Mouse (Mus musculus) G1E (cell line): ENCODE results near the gene Gm26992. TPM values are rescaled to one million over a fixed set of nuclear protein-coding genes. Genes with fewer than 3 reads are reported as not detected.

Experiments used
- ATAC-seq: 2 replicates; pipeline ENCODE4 v1.8.0; 2016; ENCODE audit warnings: mild to moderate bottlenecking; ENCODE audit not compliant: insufficient number of reproducible peaks, poor library complexity, low FRiP score, severe bottlenecking; ENCODE audit errors: extremely low read depth
- DNase-seq: peaks from one replicate; pipeline ENCODE4 v3.0.0; 2012; ENCODE audit warnings: low spot score
- H3K27me3 ChIP-seq: 2 replicates; pipeline ENCODE4 v1.6.1; 2012; ENCODE audit warnings: mild to moderate bottlenecking, low read length, inconsistent platforms; ENCODE audit not compliant: insufficient read depth
- H3K36me3 ChIP-seq: replicated peaks from 2 replicates; pipeline ENCODE3; 2012; ENCODE audit warnings: mild to moderate bottlenecking, inconsistent platforms
- H3K4me1 ChIP-seq: 2 replicates; pipeline ENCODE4 v1.6.1; 2012; ENCODE audit warnings: low read depth, low read length, inconsistent platforms, mixed read lengths; ENCODE audit not compliant: insufficient read depth
- H3K4me3 ChIP-seq: 2 replicates; pipeline ENCODE4 v1.5.1; 2012; ENCODE audit warnings: low read depth, mild to moderate bottlenecking, inconsistent platforms, low read length, moderate library complexity, mixed read lengths
- H3K9me3 ChIP-seq: replicated peaks from 2 replicates; pipeline ENCODE4 v1.6.1; 2012; ENCODE audit warnings: inconsistent platforms
- CTCF ChIP-seq: IDR thresholded peaks from 2 replicates; pipeline ENCODE4 v1.5.1; 2012; ENCODE audit warnings: low read depth, low read length, inconsistent platforms, mixed read lengths
- GATA1 ChIP-seq: IDR thresholded peaks from 2 replicates; pipeline ENCODE4 v1.6.1; 2012; ENCODE audit warnings: borderline replicate concordance, low read length, inconsistent platforms, mixed read lengths
- GATA2 ChIP-seq: IDR thresholded peaks from 2 replicates; pipeline ENCODE4 v1.6.1; 2012; ENCODE audit warnings: low read depth, low read length, inconsistent platforms, borderline replicate concordance
- POLR2AphosphoS5 ChIP-seq: IDR thresholded peaks from 2 replicates; pipeline ENCODE4 v1.6.1; 2012; ENCODE audit warnings: low read depth, low read length, inconsistent platforms; ENCODE audit not compliant: insufficient replicate concordance
- TAL1 ChIP-seq: conservative IDR thresholded peaks from 2 replicates; pipeline ENCODE4 v1.6.1; 2012; ENCODE audit warnings: low read depth, low read length, inconsistent platforms, mixed read lengths
- polyA plus RNA-seq: library from polyadenylated mRNA; stranded (reverse); fragments of >175 nt; gene quantifications from 2 replicates; pipeline ENCODE4 v1.2.3, GENCODE M21; 2012
- total RNA-seq, 2 experiments: library from RNA; stranded (forward) in 1 of 2; stranded (reverse) in 1 of 2; fragments of 200-1000 nt in 1 of 2; fragments of >200 nt in 1 of 2; fragmentation: Nextera tagmentation in 1 of 2; gene quantifications; 2 replicates each; pipeline ENCODE4 v1.2.3; 2014 to 2017

Gene Gm26992
- total and polyA plus RNA-seq, 3 experiments = 22.7 TPM; not detected in 2

DNA sequence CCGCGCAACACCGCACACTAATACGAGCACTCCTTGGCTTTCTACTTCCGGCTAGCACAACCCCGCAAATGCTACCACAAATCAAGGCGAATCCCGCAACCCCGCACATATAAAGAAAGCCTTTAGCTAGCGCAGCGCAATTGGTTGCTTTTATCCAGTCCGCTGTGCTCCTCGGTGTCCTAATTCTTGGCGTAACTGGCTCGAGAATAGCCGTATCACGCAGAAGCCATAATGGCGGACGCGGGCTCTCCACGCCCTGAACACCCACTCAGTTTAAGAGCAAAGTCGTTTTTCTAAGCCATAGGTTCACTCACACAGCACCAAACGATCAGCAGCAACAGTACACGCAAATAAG is 60.3 kb downstream of the Gm26992 start:
- ATAC-seq = no peak
- peaks cover 15% of the 10 kb centered on the region for H3K9me3 ChIP-seq

DNA sequence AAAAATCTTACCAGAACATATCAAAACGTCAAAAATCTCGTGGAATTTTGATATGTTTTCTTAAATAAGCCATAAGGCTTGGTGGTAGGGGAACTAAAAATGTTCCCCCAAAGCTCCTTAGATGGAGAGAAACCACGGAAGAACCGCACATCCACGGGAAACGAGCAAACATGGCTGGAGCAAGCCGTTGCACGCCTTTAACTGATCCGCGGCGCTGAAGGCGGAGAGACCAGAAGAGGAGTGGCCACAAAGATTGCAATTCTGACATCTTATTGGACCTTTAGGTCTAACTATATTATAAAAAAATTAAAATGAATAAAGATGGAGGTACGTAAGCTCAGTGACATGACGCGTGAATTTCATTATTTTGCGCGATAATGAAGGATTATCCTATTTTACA is 61.2 kb downstream of the Gm26992 start:
- no peak overlapping the region for H3K4me3 ChIP-seq
- H3K36me3 ChIP-seq = peaks cover 41% of the 10 kb centered on the region
- H3K9me3 ChIP-seq = peaks cover 15% of the 10 kb centered on the region
- no peaks in the 10 kb centered on the region for H3K4me1 ChIP-seq
- TF ChIP-seq GATA2 (no peak), CTCF (no peak), TAL1 (no peak), GATA1 (no peak), POLR2AphosphoS5 (no peak)
- ATAC-seq (no peak), DNase-seq (no peak)
- H3K27me3 ChIP-seq = no peaks in the 10 kb centered on the region

More for the DNA sequence above, 60.3 kb downstream of the Gm26992 start:
- no peak overlapping the region; the same call in 1 of the 2 replicates for H3K4me3 ChIP-seq
- TF ChIP-seq TAL1 (no peak), GATA1 (no peak), GATA2 (no peak), CTCF (no peak), POLR2AphosphoS5 (no peak)
- no peaks in the 10 kb centered on the region for H3K4me1 ChIP-seq
- H3K36me3 ChIP-seq = peaks cover 49% of the 10 kb centered on the region
- no peak for DNase-seq
- no peaks in the 10 kb centered on the region for H3K27me3 ChIP-seq

- Histone ChIP-seq H3K27me3 (no peaks in the 10 kb centered on the region), H3K4me3 (no peak overlapping the region), H3K4me1 (no peaks in the 10 kb centered on the region), H3K9me3 (peaks cover 15% of the 10 kb centered on the region), H3K36me3 (peaks cover 39% of the 10 kb centered on the region)
- no peak for DNase-seq
- ATAC-seq = no peak
- no peak for TF ChIP-seq CTCF
- TF ChIP-seq TAL1 = no peak
- no peak for TF ChIP-seq GATA1
- TF ChIP-seq POLR2AphosphoS5 = no peak
- no peak for TF ChIP-seq GATA2
These were observed 62.2 kb downstream of the Gm26992 start for GRCm38 (mm10) chrX:103484050-103484449.

DNA sequence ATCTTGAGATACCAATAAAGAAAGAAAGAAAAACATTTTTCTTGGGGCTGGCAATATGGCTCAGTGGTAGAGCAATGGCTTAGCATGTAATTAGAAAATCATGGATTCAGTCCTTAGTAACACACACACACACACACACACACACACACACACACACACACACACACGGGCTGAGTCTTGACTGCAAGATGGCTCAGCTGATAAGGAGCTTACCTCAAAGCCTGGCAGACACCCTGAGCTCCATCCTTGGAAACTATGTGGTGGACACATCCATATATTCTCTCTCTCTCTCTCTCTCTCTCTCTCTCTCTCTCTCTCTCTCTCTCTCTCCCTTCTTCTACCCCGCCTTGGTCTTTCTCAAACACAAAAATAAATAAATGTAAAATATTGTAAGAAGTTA is 69.0 kb downstream of the Gm26992 start:
- Histone ChIP-seq H3K4me3 (no peak overlapping the region), H3K27me3 (no peaks in the 10 kb centered on the region), H3K36me3 (no peaks in the 10 kb centered on the region), H3K4me1 (no peaks in the 10 kb centered on the region), H3K9me3 (peaks cover 2% of the 10 kb centered on the region; the same call in 1 of the 2 replicates)
- ATAC-seq (no peak), DNase-seq (no peak)
- TF ChIP-seq GATA2 (no peak), GATA1 (no peak), CTCF (no peak), POLR2AphosphoS5 (no peak), TAL1 (no peak)

- ATAC-seq (no peak), DNase-seq (no peak)
- no peaks in the 10 kb centered on the region for H3K4me1 ChIP-seq
- H3K4me3 ChIP-seq = no peak overlapping the region
- peaks cover 2% of the 10 kb centered on the region; the same call in 1 of the 2 replicates for H3K9me3 ChIP-seq
- TF ChIP-seq POLR2AphosphoS5 = no peak
- no peak for TF ChIP-seq GATA2
- TF ChIP-seq CTCF = no peak
- no peak for TF ChIP-seq GATA1
- no peaks in the 10 kb centered on the region for H3K27me3 ChIP-seq
- no peaks in the 10 kb centered on the region for H3K36me3 ChIP-seq
These were observed 70.8 kb downstream of the Gm26992 start for GRCm38 (mm10) chrX:103492398-103493256.

DNA sequence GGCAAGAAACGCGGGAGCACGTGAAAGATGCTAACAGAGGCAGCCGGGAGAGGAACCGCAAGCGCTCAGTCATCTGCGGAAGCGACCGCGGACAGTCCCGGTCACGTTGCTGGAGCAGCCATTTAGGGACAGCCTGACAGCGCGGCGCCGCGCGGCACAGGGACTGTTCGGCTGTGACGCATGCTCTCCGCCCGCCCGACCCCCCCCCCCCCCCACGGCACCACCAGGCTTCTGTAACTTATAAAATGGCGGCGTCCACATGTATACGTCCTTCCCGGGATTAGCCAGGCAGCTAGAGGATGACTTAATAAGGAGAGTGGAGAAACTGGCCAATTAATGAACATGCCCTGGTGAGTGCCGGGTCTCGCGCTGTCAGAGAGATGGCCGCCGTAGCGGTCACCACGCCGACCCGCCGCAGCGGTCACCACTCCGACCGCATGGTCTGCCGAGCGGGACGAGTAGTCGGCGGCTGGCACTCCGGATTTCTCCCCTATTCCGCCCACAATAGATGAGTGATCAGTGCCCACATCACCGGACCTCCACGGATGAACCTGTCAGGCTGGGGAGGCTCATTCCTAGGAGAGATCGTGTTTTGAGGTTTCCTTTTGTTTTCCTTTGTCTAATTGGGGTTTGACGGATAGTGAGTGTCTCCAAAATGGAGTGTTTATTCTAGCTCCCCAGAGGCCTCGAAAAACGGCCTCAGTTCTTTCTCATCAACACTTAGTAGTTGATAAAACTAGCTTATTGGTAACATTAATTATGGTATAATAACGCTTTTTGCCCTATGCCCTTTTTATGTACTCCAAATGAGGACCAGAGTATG is 71.8 kb downstream of the Gm26992 start:
- TF ChIP-seq TAL1 (no peak), GATA1 (no peak), POLR2AphosphoS5 (no peak), GATA2 (no peak), CTCF (no peak)
- H3K4me1 ChIP-seq = no peaks in the 10 kb centered on the region
- DNase-seq = no peak
- no peak for ATAC-seq
- H3K36me3 ChIP-seq = no peaks in the 10 kb centered on the region
- peaks cover 2% of the 10 kb centered on the region; the same call in 1 of the 2 replicates for H3K9me3 ChIP-seq
- H3K4me3 ChIP-seq = no peak overlapping the region
- H3K27me3 ChIP-seq = no peaks in the 10 kb centered on the region
